Mouse (Mus musculus) midbrain, embryonic 16.5 days (tissue): Measurements from ENCODE around the gene Myf5. TPM values are rescaled to one million over a fixed set of nuclear protein-coding genes. Genes with fewer than 3 reads are reported as not detected.

ENCODE experiments used
- ATAC-seq: fragments of 200-750 bp; cut with Nextera tagmentation; 2 replicates; pipeline ENCODE4 v1.8.0; 2017; ENCODE audit warnings: moderate TSS enrichment
- H3K27ac ChIP-seq: fragments of 300-500 bp; sonication (generic); 2 replicates; pipeline ENCODE4 v1.5.1; 2014; ENCODE audit warnings: mild to moderate bottlenecking, low read length, mixed read lengths
- H3K27me3 ChIP-seq: fragments of 300-500 bp; sonication (generic); 2 replicates; pipeline ENCODE4 v1.6.1; 2014; ENCODE audit warnings: low read depth, low read length, mixed read lengths; ENCODE audit not compliant: control insufficient read depth, insufficient read depth
- H3K36me3 ChIP-seq: fragments of 300-500 bp; sonication (generic); 2 replicates; pipeline ENCODE4 v1.6.1; 2014; ENCODE audit warnings: mild to moderate bottlenecking, low read length, moderate library complexity, mixed read lengths; ENCODE audit not compliant: control insufficient read depth, insufficient read depth
- H3K4me1 ChIP-seq: fragments of 300-500 bp; sonication (generic); 2 replicates; pipeline ENCODE4 v1.6.1; 2014; ENCODE audit warnings: mild to moderate bottlenecking, low read length, mixed read lengths; ENCODE audit not compliant: control insufficient read depth, insufficient read depth
- H3K4me2 ChIP-seq: fragments of 300-500 bp; sonication (generic); 2 replicates; pipeline ENCODE4 v1.6.1; 2014; ENCODE audit warnings: mild to moderate bottlenecking, low read length, mixed read lengths
- H3K4me3 ChIP-seq: fragments of 300-500 bp; sonication (generic); 2 replicates; pipeline ENCODE4 v1.5.1; 2014; ENCODE audit warnings: low read depth, mild to moderate bottlenecking, low read length, moderate library complexity, mixed read lengths
- H3K9ac ChIP-seq: fragments of 300-500 bp; sonication (generic); 2 replicates; pipeline ENCODE4 v1.6.1; 2014; ENCODE audit warnings: low read depth, low read length, mixed read lengths
- H3K9me3 ChIP-seq: fragments of 300-500 bp; sonication (generic); replicated peaks from 2 replicates; pipeline ENCODE4 v1.6.1; 2014; ENCODE audit warnings: mild to moderate bottlenecking, low read length, mixed read lengths; ENCODE audit not compliant: control insufficient read depth, poor library complexity, severe bottlenecking
- WGBS: fragments of 180-500 bp; shearing (Covaris S2); extraction: QIAGEN DNeasy Blood & Tissue Kit; methylation state at CpG from one replicate; pipeline ENCODE4 v1.1.7; 2014; 5-methylcytosine and 5-hydroxymethylcytosine counted together
- microRNA-seq: library from miRNA; unstranded; fragments of <30 nt; microRNA quantifications from one replicate; pipeline ENCODE4, GENCODE M21; 2017
- polyA plus RNA-seq: library from polyadenylated mRNA; unstranded; fragments of >200 nt; fragmentation: Nextera tagmentation; extraction: Ambion mirVana; gene quantifications from 2 replicates; pipeline ENCODE4 v1.2.1, GENCODE M21; 2015

Gene Myf5
- polyA plus RNA-seq, 1 experiment from 2014 or later, result 0.09 TPM

DNA sequence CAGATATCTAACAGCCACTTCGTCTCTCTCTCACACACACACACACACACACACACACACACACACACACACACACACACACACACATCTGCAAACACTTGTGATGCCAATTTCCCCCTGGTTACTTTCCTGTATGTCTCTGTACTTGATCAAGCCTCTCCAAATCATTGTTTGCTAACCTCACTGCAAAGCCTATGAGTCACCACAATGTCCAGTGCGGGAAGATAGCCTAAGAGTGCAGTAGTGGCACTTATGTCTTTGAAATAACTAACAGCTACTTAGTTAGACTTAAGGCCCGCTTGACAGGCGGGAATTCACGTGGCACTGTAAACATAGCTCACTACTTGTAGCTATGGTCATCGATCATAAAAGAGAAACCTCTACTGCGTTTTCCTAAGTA is 18.1 kb downstream of the Myf5 start:
- H3K4me1 ChIP-seq, result no peaks in the 10 kb centered on the region; the same call in 1 of the 2 replicates
- H3K9ac ChIP-seq, result no peak overlapping the region
- H3K27ac ChIP-seq, result no peak overlapping the region
- no peaks in the 10 kb centered on the region for H3K27me3 ChIP-seq
- WGBS, result 91% methylated on average over 7 of the region's 7 CpGs
- no peak overlapping the region for H3K4me3 ChIP-seq
- no peak overlapping the region for H3K4me2 ChIP-seq
- no peaks in the 10 kb centered on the region for H3K9me3 ChIP-seq
- no peaks in the 10 kb centered on the region for H3K36me3 ChIP-seq
- ATAC-seq, result no peak

DNA sequence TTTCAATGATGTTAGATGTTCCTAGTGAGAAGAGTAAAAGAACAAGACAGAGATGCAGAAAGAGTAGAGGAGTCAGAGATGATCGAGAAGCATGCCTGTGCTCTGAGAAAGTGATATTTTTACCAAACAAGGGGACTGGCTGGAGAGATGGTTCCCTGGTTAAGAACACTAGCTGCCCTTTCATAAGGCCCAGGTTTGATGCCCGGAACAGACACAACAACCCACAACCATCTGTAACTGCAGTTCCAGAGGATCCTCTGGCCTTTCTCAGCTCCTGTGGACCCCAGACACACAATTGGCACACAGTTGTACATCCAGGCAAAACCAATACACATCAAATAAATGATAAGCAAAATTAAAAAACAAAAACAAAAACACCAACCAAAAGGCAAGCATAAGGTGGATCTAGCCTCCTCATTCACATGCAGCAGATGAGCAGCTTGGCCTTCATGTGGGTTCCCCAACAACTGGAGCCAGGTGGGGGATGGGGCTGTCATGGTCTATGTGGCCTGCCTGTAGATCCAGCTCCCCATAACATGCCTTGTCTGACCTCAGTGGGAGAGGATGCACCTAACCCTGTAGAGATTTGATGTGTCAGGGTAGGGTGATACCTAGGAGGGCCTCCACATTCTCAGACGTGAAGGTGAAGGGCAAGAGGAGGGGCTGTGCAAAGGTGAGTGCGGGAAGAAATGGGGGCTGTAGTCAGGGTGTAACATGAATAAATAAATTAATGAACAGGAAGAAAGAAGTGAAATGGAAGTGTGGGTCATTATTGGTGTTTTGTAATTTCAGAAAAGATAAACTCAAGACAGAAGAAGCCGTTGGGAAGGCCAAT is 36.2 kb downstream of the Myf5 start:
- Histone ChIP-seq H3K4me1 (no peaks in the 10 kb centered on the region), H3K4me2 (no peak overlapping the region), H3K36me3 (no peaks in the 10 kb centered on the region), H3K9me3 (no peaks in the 10 kb centered on the region), H3K27ac (no peak overlapping the region), H3K4me3 (no peak overlapping the region), H3K27me3 (no peaks in the 10 kb centered on the region), H3K9ac (no peak overlapping the region)
- 93% methylated on average over 5 of the region's 5 CpGs for WGBS
- no peak for ATAC-seq

GRCm38 (mm10) chr10:107442781-107443180 is 43.2 kb downstream of the Myf5 start:
- ATAC-seq, result no peak
- H3K27ac ChIP-seq, result no peak overlapping the region
- no peak overlapping the region for H3K4me3 ChIP-seq
- H3K9me3 ChIP-seq, result no peaks in the 10 kb centered on the region
- 9% methylated on average over 4 of the region's 4 CpGs for WGBS
- no peak overlapping the region for H3K9ac ChIP-seq
- H3K4me1 ChIP-seq, result no peaks in the 10 kb centered on the region
- H3K4me2 ChIP-seq, result no peak overlapping the region
- H3K36me3 ChIP-seq, result no peaks in the 10 kb centered on the region
- no peaks in the 10 kb centered on the region for H3K27me3 ChIP-seq

DNA sequence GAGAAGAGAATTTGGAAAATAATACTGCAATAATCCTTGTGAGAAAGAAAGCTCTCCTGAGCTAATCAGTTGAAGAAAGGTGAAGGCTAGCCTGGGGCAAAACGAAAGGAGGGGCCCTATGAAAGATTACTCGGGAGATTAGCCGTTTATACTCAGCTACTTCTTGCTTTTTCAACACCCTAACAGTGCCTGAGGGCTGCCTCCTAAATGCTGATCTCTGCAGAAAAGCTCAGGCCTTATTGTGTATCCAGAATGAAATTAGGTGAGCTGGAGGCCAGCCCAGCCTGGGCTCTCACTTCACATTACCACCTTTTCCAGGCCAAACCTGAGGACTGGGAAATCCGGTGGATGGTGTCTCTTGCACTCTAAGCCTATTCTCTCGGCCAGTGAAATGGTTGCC is 49.0 kb downstream of the Myf5 start:
- no peak overlapping the region for H3K27ac ChIP-seq
- H3K9me3 ChIP-seq, result no peaks in the 10 kb centered on the region
- no peak overlapping the region for H3K4me3 ChIP-seq
- no peak overlapping the region for H3K9ac ChIP-seq
- 0 out of 2 replicates have a peak, but pooled peaks have one; percentile 42 for ATAC-seq
- no peaks in the 10 kb centered on the region for H3K27me3 ChIP-seq
- 54% methylated on average over 5 of the region's 5 CpGs for WGBS
- no peaks in the 10 kb centered on the region for H3K4me1 ChIP-seq
- no peaks in the 10 kb centered on the region for H3K36me3 ChIP-seq
- H3K4me2 ChIP-seq, result no peak overlapping the region

Small RNA genes lying within 50 kb of the gene (microRNA-seq; reads per million reads assigned to microRNA genes)
- not detected for gene Gm44403

Other genes starting within 250 kb of the Myf5 start
- 36.1 and 39.1 TPM in 2 replicates for gene Lin7a, start 214.4 kb downstream of the Myf5 start, polyA plus RNA-seq
- gene Myf6, start 8.6 kb upstream of the Myf5 start, polyA plus RNA-seq, result not detected in 2 replicates
- gene Ptprq, start 233.9 kb upstream of the Myf5 start, polyA plus RNA-seq, result 0.15 and 0.21 TPM in 2 replicates